Mouse (Mus musculus): Measurements from ENCODE around the gene Akap6. TPM values are rescaled to one million over a fixed set of nuclear protein-coding genes. Genes with fewer than 3 reads are reported as not detected.
A peak's percentile ranks its signal among the peaks of the same experiment; 100 is the strongest.

Gene Akap6
- polyA plus RNA-seq, 1 experiment: 26.0 TPM

GRCm38 (mm10) chr12:52892519-52892918 lies 193.3 kb downstream of the Akap6 start:
- TF ChIP-seq POLR2A (IDR thresholded peaks at IDR 0.05; ENCODE audit: borderline replicate concordance, extremely low read depth, insufficient read depth, insufficient read length, poor library complexity, severe bottlenecking) (no peak), CTCF (IDR thresholded peaks at IDR 0.05; ENCODE audit: borderline replicate concordance, extremely low read depth, insufficient read depth, insufficient read length) (no peak)
- no peak for DNase-seq (ENCODE audit: low read depth)

GRCm38 (mm10) chr12:52893656-52894405 lies 194.6 kb downstream of the Akap6 start:
- TF ChIP-seq POLR2A (IDR thresholded peaks at IDR 0.05; ENCODE audit: borderline replicate concordance, extremely low read depth, insufficient read depth, insufficient read length, poor library complexity, severe bottlenecking) (no peak), CTCF (IDR thresholded peaks at IDR 0.05; ENCODE audit: borderline replicate concordance, extremely low read depth, insufficient read depth, insufficient read length) (no peak)
- DNase-seq (ENCODE audit: low read depth): no peak

GRCm38 (mm10) chr12:52895672-52896460 lies 196.7 kb downstream of the Akap6 start:
- TF ChIP-seq CTCF (IDR thresholded peaks at IDR 0.05; ENCODE audit: borderline replicate concordance, extremely low read depth, insufficient read depth, insufficient read length) (peak; percentile 66; the same call in 1 of the 2 replicates), POLR2A (IDR thresholded peaks at IDR 0.05; ENCODE audit: borderline replicate concordance, extremely low read depth, insufficient read depth, insufficient read length, poor library complexity, severe bottlenecking) (no peak)
- DNase-seq (ENCODE audit: low read depth): peak; percentile 95

- no peak for DNase-seq (ENCODE audit: low read depth)
- TF ChIP-seq CTCF (IDR thresholded peaks at IDR 0.05; ENCODE audit: borderline replicate concordance, extremely low read depth, insufficient read depth, insufficient read length): no peak
- no peak for TF ChIP-seq POLR2A (IDR thresholded peaks at IDR 0.05; ENCODE audit: borderline replicate concordance, extremely low read depth, insufficient read depth, insufficient read length, poor library complexity, severe bottlenecking)
Observed at GRCm38 (mm10) chr12:52896785-52897184, 197.6 kb downstream of the Akap6 start.

- TF ChIP-seq POLR2A (IDR thresholded peaks at IDR 0.05; ENCODE audit: borderline replicate concordance, extremely low read depth, insufficient read depth, insufficient read length, poor library complexity, severe bottlenecking) (no peak), CTCF (IDR thresholded peaks at IDR 0.05; ENCODE audit: borderline replicate concordance, extremely low read depth, insufficient read depth, insufficient read length) (no peak)
- no peak for DNase-seq (ENCODE audit: low read depth)
Observed at GRCm38 (mm10) chr12:52898130-52898529, 198.9 kb downstream of the Akap6 start.

GRCm38 (mm10) chr12:52904046-52904445 lies 204.9 kb downstream of the Akap6 start:
- no peak for DNase-seq (ENCODE audit: low read depth)
- TF ChIP-seq POLR2A (IDR thresholded peaks at IDR 0.05; ENCODE audit: borderline replicate concordance, extremely low read depth, insufficient read depth, insufficient read length, poor library complexity, severe bottlenecking) (no peak), CTCF (IDR thresholded peaks at IDR 0.05; ENCODE audit: borderline replicate concordance, extremely low read depth, insufficient read depth, insufficient read length) (no peak)

- DNase-seq (ENCODE audit: low read depth): no peak
Observed at GRCm38 (mm10) chr12:52908448-52909066, 209.4 kb downstream of the Akap6 start.

GRCm38 (mm10) chr12:52910345-52910744 lies 211.2 kb downstream of the Akap6 start:
- TF ChIP-seq CTCF (IDR thresholded peaks at IDR 0.05; ENCODE audit: borderline replicate concordance, extremely low read depth, insufficient read depth, insufficient read length): no peak
- no peak for TF ChIP-seq POLR2A (IDR thresholded peaks at IDR 0.05; ENCODE audit: borderline replicate concordance, extremely low read depth, insufficient read depth, insufficient read length, poor library complexity, severe bottlenecking)

More at GRCm38 (mm10) chr12:52908448-52909066, 209.4 kb downstream of the Akap6 start:
- no peak for TF ChIP-seq POLR2A (IDR thresholded peaks at IDR 0.05; ENCODE audit: borderline replicate concordance, extremely low read depth, insufficient read depth, insufficient read length, poor library complexity, severe bottlenecking)
- TF ChIP-seq CTCF (IDR thresholded peaks at IDR 0.05; ENCODE audit: borderline replicate concordance, extremely low read depth, insufficient read depth, insufficient read length): no peak

GRCm38 (mm10) chr12:52910819-52911218 lies 211.6 kb downstream of the Akap6 start:
- TF ChIP-seq POLR2A (IDR thresholded peaks at IDR 0.05; ENCODE audit: borderline replicate concordance, extremely low read depth, insufficient read depth, insufficient read length, poor library complexity, severe bottlenecking) (no peak), CTCF (IDR thresholded peaks at IDR 0.05; ENCODE audit: borderline replicate concordance, extremely low read depth, insufficient read depth, insufficient read length) (peak; percentile 98)
- DNase-seq (ENCODE audit: low read depth): peak; percentile 80

More at GRCm38 (mm10) chr12:52910345-52910744, 211.2 kb downstream of the Akap6 start:
- DNase-seq (ENCODE audit: low read depth): no peak

GRCm38 (mm10) chr12:52918939-52919338 lies 219.8 kb downstream of the Akap6 start:
- no peak for TF ChIP-seq POLR2A (IDR thresholded peaks at IDR 0.05; ENCODE audit: borderline replicate concordance, extremely low read depth, insufficient read depth, insufficient read length, poor library complexity, severe bottlenecking)
- TF ChIP-seq CTCF (IDR thresholded peaks at IDR 0.05; ENCODE audit: borderline replicate concordance, extremely low read depth, insufficient read depth, insufficient read length): peak; percentile 83
- peak; percentile 85 for DNase-seq (ENCODE audit: low read depth)

GRCm38 (mm10) chr12:52922510-52922909 lies 223.3 kb downstream of the Akap6 start:
- TF ChIP-seq CTCF (IDR thresholded peaks at IDR 0.05; ENCODE audit: borderline replicate concordance, extremely low read depth, insufficient read depth, insufficient read length) (no peak), POLR2A (IDR thresholded peaks at IDR 0.05; ENCODE audit: borderline replicate concordance, extremely low read depth, insufficient read depth, insufficient read length, poor library complexity, severe bottlenecking) (no peak)
- DNase-seq (ENCODE audit: low read depth): no peak
